Mouse (Mus musculus) CH12.LX (cell line): ENCODE data around the gene Sptb.

ENCODE experiments used
- CTCF ChIP-seq, 2 experiments: IDR thresholded peaks in 1 of 2; conservative IDR thresholded peaks in 1 of 2; 2 replicates each; pipeline ENCODE4 v1.5.1; 2011 to 2012; ENCODE audit warnings: low read depth in 2 of 2, low read length in 2 of 2, improper control_type of control experiment in 1 of 2, inconsistent platforms in 1 of 2, mild to moderate bottlenecking in 1 of 2, moderate library complexity in 1 of 2
- E2F4 ChIP-seq: IDR thresholded peaks from 2 replicates; pipeline ENCODE4 v1.6.1; 2011; ENCODE audit warnings: low read depth, low read length, improper control_type of control experiment; ENCODE audit not compliant: insufficient replicate concordance
- IRF4 ChIP-seq: IDR thresholded peaks from 2 replicates; pipeline ENCODE4 v1.6.1; 2014; ENCODE audit warnings: low read depth, mild to moderate bottlenecking, inconsistent platforms, low read length, improper control_type of control experiment
- MAFK ChIP-seq: IDR thresholded peaks from 2 replicates; pipeline ENCODE4 v1.6.1; 2011; ENCODE audit warnings: low read length, improper control_type of control experiment; ENCODE audit not compliant: insufficient replicate concordance
- POLR2A ChIP-seq: IDR thresholded peaks from 2 replicates; pipeline ENCODE4 v1.6.1; 2011; ENCODE audit warnings: low read depth, mild to moderate bottlenecking, improper control_type of control experiment, low read length
- RCOR1 ChIP-seq: conservative IDR thresholded peaks from 2 replicates; pipeline ENCODE4 v1.6.1; 2012; ENCODE audit warnings: low read depth, mild to moderate bottlenecking, inconsistent platforms, low read length, improper control_type of control experiment
- TBP ChIP-seq: conservative IDR thresholded peaks from 2 replicates; pipeline ENCODE4 v1.6.1; 2011; ENCODE audit warnings: low read depth, low read length, improper control_type of control experiment
- ZNF384 ChIP-seq: IDR thresholded peaks from 2 replicates; pipeline ENCODE4 v1.6.1; 2012; ENCODE audit warnings: low read depth, low read length, improper control_type of control experiment, inconsistent platforms

DNA sequence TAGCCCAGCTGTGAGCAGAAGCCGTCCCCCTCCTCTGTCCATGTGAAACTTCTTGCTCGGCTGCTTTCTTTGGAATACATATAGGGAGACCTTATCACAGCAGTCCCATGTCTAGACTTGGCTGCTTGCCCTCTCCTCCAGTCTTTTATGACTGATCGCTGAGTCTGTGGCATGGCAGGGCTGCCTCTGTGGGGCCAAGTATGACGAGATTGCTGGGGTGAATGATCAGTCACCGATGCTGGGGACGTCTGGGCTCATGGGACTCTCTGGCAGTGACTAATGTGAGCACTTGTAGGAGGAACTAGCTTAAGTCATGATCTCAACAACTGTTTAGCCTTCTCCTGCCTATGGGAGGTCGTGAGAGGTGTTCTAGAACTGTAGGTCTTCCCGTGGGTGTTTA lies 158.0 kb downstream of the Sptb start:
- no peak for TF ChIP-seq RCOR1
- no peak for TF ChIP-seq E2F4
- TF ChIP-seq CTCF (conservative IDR thresholded peaks at IDR 0.05 in 1 of 2, IDR thresholded peaks at IDR 0.05 in 1 of 2; ENCODE audit: low read depth in 2 of 2, low read length in 2 of 2): no peak
- TF ChIP-seq MAFK: no peak
- TF ChIP-seq POLR2A: no peak
- no peak for TF ChIP-seq ZNF384
- no peak; the same call in 1 of the 2 replicates for TF ChIP-seq IRF4
- TF ChIP-seq TBP: no peak
